Mouse (Mus musculus): Measurements from ENCODE around the gene Lancl2. TPM values are rescaled to one million over a fixed set of nuclear protein-coding genes. Genes with fewer than 3 reads are reported as not detected.

Gene Lancl2
- total RNA-seq, 2 experiments from 2014 or later: 120 to 128 TPM

- intact Hi-C loops (cut with DNase I): no loop called here
- DNase-seq (ENCODE audit: low spot score in 2 of 2): no peak
Observed at GRCm38 (mm10) chr6:57765095-57765878, 62.9 kb downstream of the Lancl2 start.

- intact Hi-C loops (cut with DNase I): no loop called here
- no peak for DNase-seq (ENCODE audit: low spot score in 2 of 2)
Observed at GRCm38 (mm10) chr6:57766287-57766686, 63.9 kb downstream of the Lancl2 start.

- intact Hi-C loops (cut with DNase I): no loop called here
- no peak for DNase-seq (ENCODE audit: low spot score in 2 of 2)
Observed at GRCm38 (mm10) chr6:57767112-57767868, 65.0 kb downstream of the Lancl2 start.

- intact Hi-C loops (cut with DNase I): no loop called here
- no peak for DNase-seq (ENCODE audit: low spot score in 2 of 2)
Observed at GRCm38 (mm10) chr6:57768948-57769525, 66.7 kb downstream of the Lancl2 start.

- intact Hi-C loops (cut with DNase I): no loop called here
- no peak for DNase-seq (ENCODE audit: low spot score in 2 of 2)
Observed at GRCm38 (mm10) chr6:57770467-57771190, 68.3 kb downstream of the Lancl2 start.

GRCm38 (mm10) chr6:57773792-57774191 lies 71.5 kb downstream of the Lancl2 start:
- no peak for DNase-seq (ENCODE audit: low spot score in 2 of 2)
- intact Hi-C loops (cut with DNase I): no loop called here

GRCm38 (mm10) chr6:57780359-57780758 lies 78.0 kb downstream of the Lancl2 start:
- DNase-seq (ENCODE audit: low spot score in 2 of 2): no peak
- intact Hi-C loops (cut with DNase I): no loop called here

- peak in 1 of 2 experiments; percentile 63 for DNase-seq (ENCODE audit: low spot score in 2 of 2)
- intact Hi-C loops (cut with DNase I): no loop called here
Observed at GRCm38 (mm10) chr6:57782658-57783057, 80.3 kb downstream of the Lancl2 start.

- intact Hi-C loops (cut with DNase I): no loop called here
- no peak for DNase-seq (ENCODE audit: low spot score in 2 of 2)
Observed at GRCm38 (mm10) chr6:57784251-57784650, 81.9 kb downstream of the Lancl2 start.

- intact Hi-C loops (cut with DNase I): no loop called here
Observed at GRCm38 (mm10) chr6:57787376-57787775, 85.0 kb downstream of the Lancl2 start.

More at GRCm38 (mm10) chr6:57787376-57787775, 85.0 kb downstream of the Lancl2 start:
- DNase-seq (ENCODE audit: low spot score in 2 of 2): no peak

Other genes with a start within 250 kb of the Lancl2 start
- 10 to 100 TPM; 66.5 to 72.4 TPM for gene Ppm1k, start 167.1 kb upstream of the Lancl2 start, total RNA-seq (2021)
- gene Herc6, start 121.5 kb upstream of the Lancl2 start, total RNA-seq (2021): 10 to 100 TPM in 1 of 2 experiments, 1 to 10 TPM in 1; 9.6 to 10.8 TPM
- 1 to 10 TPM; 8.4 to 9.4 TPM for gene Pyurf, start 10.5 kb upstream of the Lancl2 start, total RNA-seq (2021)
- gene Vopp1, start 122.6 kb downstream of the Lancl2 start, total RNA-seq (2021): 100 to 1,000 TPM; 150 to 151 TPM
- gene Vmn1r21, start 147.8 kb downstream of the Lancl2 start, total RNA-seq (2021): not detected
- not detected for gene Vmn1r22, start 205.5 kb downstream of the Lancl2 start, total RNA-seq (2021)
- not detected for gene Vmn1r23, start 224.3 kb downstream of the Lancl2 start, total RNA-seq (2021)

All from left cerebral cortex, postnatal 25 days (tissue).